Mouse (Mus musculus) spleen, adult 10 weeks (tissue): Measurements from ENCODE around the gene Cd248. TPM values are rescaled to one million over a fixed set of nuclear protein-coding genes. Genes with fewer than 3 reads are reported as not detected.

Experiments used
- polyA plus RNA-seq: library from polyadenylated mRNA; stranded (reverse); fragments of 350-450 nt; fragmentation: Illumina TruSeq; extraction: RNeasy Lipid Tissue Mini Kit (QIAGEN cat#74804); gene quantifications from one replicate; pipeline ENCODE4 v1.2.3, GENCODE M21; 2015; ENCODE audit warnings: low replicate concordance; ENCODE audit not compliant: insufficient read depth

Gene Cd248
- polyA plus RNA-seq = 1.2 TPM

GRCm38 (mm10) chr19:5067867-5068569, at the start of gene Cd248:
Cd248 (plus strand) TSS chr19:5068078.

DNA sequence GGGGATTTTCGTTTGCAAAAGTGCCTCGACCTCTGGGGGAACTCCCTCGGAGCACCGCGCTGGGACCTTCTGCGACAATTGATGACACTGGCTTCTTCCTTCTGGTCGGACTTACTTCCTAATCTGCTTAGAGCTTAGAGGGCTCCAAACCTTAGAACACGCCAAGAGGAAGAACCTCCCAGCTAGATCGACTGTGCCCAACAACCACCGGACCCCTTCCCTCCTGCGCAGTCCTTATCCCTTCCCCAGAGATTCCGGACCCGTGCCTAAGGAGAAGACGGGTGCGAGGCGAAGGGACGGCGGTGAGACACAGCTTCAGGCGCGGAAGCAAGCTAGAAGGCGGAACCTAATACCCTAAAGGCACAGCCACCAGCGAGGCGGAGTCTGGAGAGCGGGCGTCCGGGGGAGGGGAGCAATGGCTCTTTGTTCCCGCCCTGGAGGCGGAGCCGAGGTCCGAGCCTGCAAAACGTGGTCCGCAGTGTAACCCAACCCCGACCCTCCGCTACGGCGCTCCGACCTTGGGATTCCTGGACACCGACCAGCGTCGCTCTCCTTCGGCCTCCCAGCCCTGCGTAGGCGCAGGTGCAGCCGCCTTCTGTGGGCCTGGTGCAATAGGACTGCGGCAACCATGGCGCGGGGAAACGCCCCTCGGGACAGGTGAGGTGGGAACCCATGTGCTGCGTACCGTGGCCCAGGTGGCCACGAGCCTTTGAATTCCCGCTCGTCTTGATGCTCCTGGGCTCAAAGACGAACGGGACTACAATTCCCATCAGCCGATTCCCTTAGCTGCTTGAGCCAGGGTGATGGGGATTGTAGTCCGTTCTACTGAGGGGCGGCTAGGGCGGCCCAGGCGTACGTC, 44.0 kb upstream of the Cd248 start, which contains the start of gene Slc29a2:
Gene Slc29a2 (plus strand): TSS at position 240 of the 859 bp plus-strand sequence.

DNA sequence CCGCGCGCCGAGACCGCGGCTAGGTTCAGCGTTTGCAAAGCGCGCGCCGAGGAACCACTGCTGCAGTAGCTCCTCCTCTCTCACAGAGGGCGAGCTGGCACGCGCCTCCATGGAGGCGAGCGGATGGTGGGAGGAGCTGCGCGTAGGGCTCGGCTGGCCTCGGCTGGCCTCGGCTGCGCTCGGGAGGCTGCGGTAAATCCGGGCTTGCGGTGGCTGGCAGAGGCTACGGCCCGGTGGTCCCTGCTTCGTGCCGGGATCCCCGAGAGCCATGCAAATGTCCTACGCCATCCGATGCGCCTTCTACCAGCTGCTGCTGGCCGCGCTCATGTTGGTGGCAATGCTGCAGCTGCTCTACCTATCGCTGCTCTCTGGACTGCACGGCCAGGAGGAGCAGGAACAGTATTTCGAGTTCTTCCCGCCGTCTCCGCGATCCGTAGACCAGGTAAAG, 29.1 kb upstream of the Cd248 start, which contains the start of the genes B4gat1 and AC124502.3:
Gene B4gat1 (plus strand): TSS at position 118 of the 448 bp plus-strand sequence.
Gene AC124502.3 (plus strand): TSS at position 183 of the 448 bp plus-strand sequence.

DNA sequence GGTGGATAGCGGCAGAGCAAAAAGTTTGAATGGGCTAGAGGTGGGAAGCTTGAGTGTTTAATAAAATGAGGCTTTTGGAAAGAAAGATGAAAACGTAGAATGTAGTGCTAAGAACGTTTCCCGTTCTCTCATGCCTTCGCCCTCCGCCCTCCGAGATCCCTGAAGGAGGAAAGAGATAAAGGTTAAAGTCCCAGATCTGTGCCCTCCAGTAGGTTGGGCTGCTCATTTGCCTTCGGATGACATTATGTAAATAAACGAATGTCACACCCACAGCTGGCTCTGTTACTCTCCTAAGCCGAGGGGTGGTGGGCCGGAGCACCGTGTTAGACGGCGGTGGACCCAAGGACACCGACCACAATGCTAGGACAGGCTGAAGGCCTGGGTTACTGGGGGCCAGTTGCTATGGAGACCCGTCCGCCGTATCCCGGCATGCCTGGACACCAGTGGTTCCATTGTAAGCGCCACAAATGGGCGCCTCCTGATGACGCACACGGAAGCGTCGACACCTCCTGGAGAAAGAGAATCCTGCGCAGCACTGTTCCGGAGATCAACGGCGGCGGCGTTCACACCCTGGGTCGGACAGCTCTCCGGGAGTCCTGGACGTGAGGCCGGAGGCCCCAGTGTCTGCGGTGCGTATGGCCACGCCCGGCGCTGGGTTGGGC, 26.9 kb upstream of the Cd248 start, which contains the start of gene Brms1:
Gene Brms1 (plus strand): TSS at position 493 of the 662 bp plus-strand sequence.

GRCm38 (mm10) chr19:5050047-5050905, 17.6 kb upstream of the Cd248 start, which contains the start of gene Rin1:
Rin1 (plus strand) TSS chr19:5050481.

GRCm38 (mm10) chr19:5085145-5085863, 17.4 kb downstream of the Cd248 start, which contains the start of gene Tmem151a:
Tmem151a (minus strand) TSS chr19:5085531.

DNA sequence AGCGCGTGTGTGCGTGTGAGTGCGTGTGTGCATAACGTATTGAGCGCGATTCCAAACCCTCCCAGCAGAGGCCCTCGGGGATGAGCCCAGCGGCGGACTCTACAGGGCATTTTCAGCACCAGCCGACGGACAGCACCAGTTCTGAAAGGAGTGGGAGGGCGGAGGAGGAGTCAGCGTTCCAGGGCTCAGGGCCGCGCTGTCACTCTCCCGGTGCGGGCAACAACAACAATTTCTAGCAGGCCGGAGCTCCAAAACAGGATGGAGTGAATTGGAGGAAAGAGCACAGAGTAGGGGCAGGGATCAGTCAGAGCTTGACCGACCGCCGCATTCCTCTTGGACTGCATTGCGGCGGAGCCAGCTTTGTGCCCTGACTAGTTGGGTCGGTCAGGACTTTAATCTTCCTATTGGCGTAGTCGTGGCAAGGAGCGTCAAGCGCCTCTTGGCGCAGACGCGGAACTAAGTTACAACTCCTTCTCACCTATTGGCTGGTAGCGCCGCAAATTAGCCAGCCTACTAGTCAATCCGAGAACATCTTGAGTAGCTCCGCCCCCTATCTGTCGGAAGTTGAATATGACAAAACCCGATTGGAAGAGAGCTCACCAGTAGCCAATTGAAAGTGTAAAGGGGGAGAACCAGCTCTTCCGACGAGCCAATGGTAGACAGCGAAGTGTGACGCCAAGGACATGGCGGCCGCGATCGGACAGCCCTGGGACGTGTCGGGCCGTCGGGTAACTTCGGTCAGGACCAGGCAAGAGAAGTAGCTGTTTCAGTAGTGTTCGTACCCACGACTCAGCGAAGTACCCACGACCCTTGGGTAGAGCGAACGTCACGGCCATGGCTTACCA, 20.2 kb downstream of the Cd248 start, which contains the start of gene Yif1a:
Gene Yif1a (plus strand): TSS at position 655 of the 845 bp plus-strand sequence.

GRCm38 (mm10) chr19:5098363-5099143, 30.7 kb downstream of the Cd248 start, which contains the start of gene Cnih2:
Cnih2 (minus strand) TSS chr19:5098521.

GRCm38 (mm10) chr19:5106731-5107191, 38.9 kb downstream of the Cd248 start, which contains the start of gene Rab1b:
Rab1b (minus strand) TSS chr19:5107072.

DNA sequence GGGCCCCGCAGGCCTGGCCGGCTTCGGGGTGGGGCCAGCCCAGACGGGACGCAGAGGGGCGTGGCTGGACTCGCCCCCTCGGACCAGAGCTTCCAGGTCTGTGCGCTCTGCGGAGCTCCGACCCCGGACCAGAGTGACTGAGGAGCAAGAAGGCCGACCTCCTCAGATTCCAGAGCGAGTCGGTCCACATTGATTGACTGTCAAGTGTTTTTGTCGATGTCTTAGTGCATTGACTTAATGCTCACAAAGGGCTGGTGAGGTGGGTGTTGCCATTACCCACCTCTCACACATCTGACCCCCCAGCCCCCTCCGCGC, 50.5 kb downstream of the Cd248 start, which contains the start of gene Klc2:
Gene Klc2 (minus strand): TSS at position 177 of the 315 bp plus-strand sequence.

Other genes with a start within 250 kb of the Cd248 start
- gene Ccs, start 228.7 kb upstream of the Cd248 start, polyA plus RNA-seq = 16.5 TPM
- gene Ccdc87, start 228.7 kb upstream of the Cd248 start, polyA plus RNA-seq = 0.07 TPM
- 10.2 TPM for gene Ctsf, start 212.9 kb upstream of the Cd248 start, polyA plus RNA-seq
- gene Actn3, start 190.2 kb upstream of the Cd248 start, polyA plus RNA-seq = not detected
- 17.8 TPM for gene Zdhhc24, start 189.4 kb upstream of the Cd248 start, polyA plus RNA-seq
- gene Bbs1, start 161.4 kb upstream of the Cd248 start, polyA plus RNA-seq = 1.2 TPM
- gene Dpp3, start 139.8 kb upstream of the Cd248 start, polyA plus RNA-seq = 28.7 TPM
- 0.64 TPM for gene Peli3, start 125.0 kb upstream of the Cd248 start, polyA plus RNA-seq
- gene Mrpl11, start 105.9 kb upstream of the Cd248 start, polyA plus RNA-seq = 45.7 TPM
- gene Npas4, start 77.8 kb upstream of the Cd248 start, polyA plus RNA-seq = 0.28 TPM
- gene Slc29a2, start 44.2 kb upstream of the Cd248 start, polyA plus RNA-seq = 1.3 TPM
- gene B4gat1, start 29.3 kb upstream of the Cd248 start, polyA plus RNA-seq = 10.3 TPM
- 0.86 TPM for gene AC124502.3, start 29.2 kb upstream of the Cd248 start, polyA plus RNA-seq
- gene Brms1, start 26.7 kb upstream of the Cd248 start, polyA plus RNA-seq = 22.9 TPM
- gene Rin1, start 17.6 kb upstream of the Cd248 start, polyA plus RNA-seq = 0.51 TPM
- gene Tmem151a, start 17.5 kb downstream of the Cd248 start, polyA plus RNA-seq = 0.29 TPM
- gene Yif1a, start 20.5 kb downstream of the Cd248 start, polyA plus RNA-seq = 19.3 TPM
- gene Cnih2, start 30.4 kb downstream of the Cd248 start, polyA plus RNA-seq = not detected
- gene Rab1b, start 39.0 kb downstream of the Cd248 start, polyA plus RNA-seq = 50.7 TPM
- gene Klc2, start 50.5 kb downstream of the Cd248 start, polyA plus RNA-seq = 9.6 TPM
- gene Pacs1, start 205.0 kb downstream of the Cd248 start, polyA plus RNA-seq = 26.8 TPM
- gene Sf3b2, start 227.4 kb downstream of the Cd248 start, polyA plus RNA-seq = 171 TPM
- gene Gal3st3, start 230.3 kb downstream of the Cd248 start, polyA plus RNA-seq = 0.18 TPM